Mouse (Mus musculus) cortical plate, adult 2 months (tissue): Measurements from ENCODE around the gene Syngr2. TPM values are rescaled to one million over a fixed set of nuclear protein-coding genes. Genes with fewer than 3 reads are reported as not detected.
"Not testable (repeated sequence)": the region's sequence is repeated elsewhere in the genome, so short reads cannot be mapped to it uniquely, and the experiment has no call there.

Experiments
- H3K27ac ChIP-seq: fragments of 200-500 bp; 2 replicates; pipeline ENCODE4 v1.5.1; 2012; ENCODE audit warnings: low read length, control low read depth, inconsistent platforms; ENCODE audit not compliant: insufficient read depth
- H3K4me1 ChIP-seq: fragments of 200-500 bp; 2 replicates; pipeline ENCODE4 v1.6.1; 2011; ENCODE audit warnings: low read length; ENCODE audit not compliant: control insufficient read depth, insufficient read depth
- H3K4me3 ChIP-seq: fragments of 200-500 bp; 2 replicates; pipeline ENCODE4 v1.5.1; 2011; ENCODE audit warnings: mild to moderate bottlenecking, low read length, control low read depth; ENCODE audit not compliant: insufficient read depth
- CTCF ChIP-seq: fragments of 200-500 bp; IDR thresholded peaks from 2 replicates; pipeline ENCODE4 v1.5.1; 2011; ENCODE audit warnings: mild to moderate bottlenecking, control low read depth, low read length; ENCODE audit not compliant: insufficient read depth; ENCODE audit errors: extremely low read depth
- POLR2A ChIP-seq: fragments of 200-500 bp; IDR thresholded peaks from 2 replicates; pipeline ENCODE4 v1.6.1; 2011; ENCODE audit warnings: mild to moderate bottlenecking, low read length, control low read depth; ENCODE audit not compliant: insufficient read depth; ENCODE audit errors: extremely low read depth
- polyA plus RNA-seq: library from polyadenylated mRNA; depleted of rRNA; stranded (reverse); fragments of >200 nt; gene quantifications from 2 replicates; pipeline ENCODE4 v1.2.3, GENCODE M21; 2012

Gene Syngr2
- polyA plus RNA-seq, 1 experiment, result 13.5 TPM

DNA sequence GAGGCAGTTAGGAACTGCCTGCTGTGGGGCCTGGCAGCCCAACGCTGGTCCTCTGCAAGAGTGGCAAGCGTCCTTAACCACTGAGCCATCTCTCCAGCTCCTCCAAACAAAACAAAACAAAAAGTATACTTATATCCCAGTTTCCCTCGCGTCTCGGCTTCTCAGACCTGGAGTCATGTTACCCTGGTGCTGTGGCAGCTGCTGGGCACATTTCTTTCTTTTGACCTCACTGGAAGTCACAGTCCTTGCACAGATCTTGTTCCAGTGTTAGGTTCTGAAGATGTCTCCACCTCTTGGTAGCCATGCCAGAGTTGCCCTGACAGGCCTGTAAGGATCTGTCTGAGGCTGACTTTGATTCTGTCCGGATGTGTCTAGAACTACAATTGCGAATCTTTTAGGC lies 7.8 kb upstream of the Syngr2 start:
- TF ChIP-seq CTCF, result no peak
- no peak for TF ChIP-seq POLR2A
- no peaks in the 10 kb centered on the region for H3K4me1 ChIP-seq
- H3K27ac ChIP-seq, result no peak overlapping the region
- H3K4me3 ChIP-seq, result no peak overlapping the region

DNA sequence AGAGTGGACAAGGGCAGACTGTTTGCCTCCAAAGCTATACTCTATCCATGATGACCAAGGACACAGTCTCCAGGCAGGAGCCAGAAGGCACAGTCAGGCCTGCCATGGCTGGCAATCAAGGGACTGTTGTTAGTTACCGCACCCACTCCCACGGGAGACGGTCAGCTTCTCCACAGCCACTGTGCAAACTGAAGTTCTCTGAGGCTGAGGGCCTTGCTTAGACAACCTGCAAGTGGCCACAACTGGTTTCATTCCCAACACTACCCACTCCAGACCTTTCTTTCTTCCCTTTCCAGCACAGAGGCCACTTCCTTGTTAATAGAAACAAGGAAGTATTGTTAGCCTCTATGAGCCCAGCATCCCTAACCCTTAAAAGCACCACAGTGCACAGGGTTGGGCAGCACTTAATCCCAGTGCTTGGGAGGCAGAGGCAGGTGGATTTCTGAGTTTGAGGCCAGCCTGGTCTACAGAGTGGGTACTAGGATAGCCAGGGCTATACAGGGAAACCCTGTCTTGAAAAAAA lies 6.2 kb upstream of the Syngr2 start:
- H3K27ac ChIP-seq, result no peak overlapping the region
- H3K4me1 ChIP-seq, result no peaks in the 10 kb centered on the region
- H3K4me3 ChIP-seq, result no peak overlapping the region
- TF ChIP-seq CTCF, result no peak
- no peak for TF ChIP-seq POLR2A

DNA sequence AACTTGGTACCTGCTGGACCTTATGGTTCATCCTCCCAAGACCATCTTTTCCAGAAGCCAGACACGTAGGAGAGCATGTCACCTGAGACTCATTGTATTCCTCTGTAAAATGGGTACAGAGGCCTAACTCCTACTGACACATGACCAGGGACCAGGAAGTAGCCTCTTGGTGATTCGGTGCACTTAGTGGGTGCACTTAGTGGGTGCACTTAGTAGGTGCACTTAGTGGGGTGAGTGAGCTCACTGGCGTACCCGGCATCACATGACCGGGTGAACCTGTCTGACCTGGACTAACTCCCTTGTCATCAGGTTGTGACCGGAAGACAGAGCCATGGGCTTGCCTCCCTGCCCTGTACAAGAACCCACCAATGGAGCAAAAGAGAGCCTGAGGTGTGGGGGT lies 2.7 kb upstream of the Syngr2 start:
- Histone ChIP-seq H3K4me1 (no peaks in the 10 kb centered on the region), H3K4me3 (no peak overlapping the region), H3K27ac (no peak overlapping the region)
- no peak for TF ChIP-seq POLR2A
- no peak for TF ChIP-seq CTCF

DNA sequence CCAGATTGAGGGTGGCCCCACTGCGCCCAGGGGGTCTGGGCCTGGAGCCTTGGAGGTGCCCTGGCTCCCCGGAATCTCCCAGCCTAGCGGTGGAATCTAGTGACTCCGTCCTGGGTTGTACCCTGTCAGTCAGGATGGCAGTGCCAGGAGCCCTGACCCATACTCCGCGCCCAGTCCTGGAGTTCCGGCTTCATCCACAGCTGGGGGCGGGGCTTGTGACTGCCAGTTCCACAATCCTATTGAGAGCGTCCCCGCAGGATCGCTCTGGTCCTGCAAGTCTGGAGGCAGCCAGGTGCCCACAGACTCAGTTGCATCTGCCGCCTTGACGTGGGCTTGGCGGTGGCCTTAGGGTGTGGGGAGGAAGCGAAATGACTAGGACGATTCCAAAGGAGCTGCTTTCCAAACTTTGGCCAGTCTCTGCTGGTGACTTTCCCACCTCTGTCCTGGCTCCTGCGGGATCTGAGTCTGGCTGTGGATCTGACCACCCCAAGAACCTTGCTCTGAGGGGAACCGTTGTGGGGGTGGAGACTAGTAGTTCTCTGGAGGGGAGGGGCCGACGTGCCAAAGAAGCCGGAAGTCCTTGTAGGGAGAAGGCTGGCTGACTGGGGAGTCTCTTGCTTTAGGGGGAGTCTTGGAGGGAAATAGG lies 1.1 kb downstream of the Syngr2 start:
- H3K27ac ChIP-seq, result peak overlapping the region; percentile 9; the same call in 1 of the 2 replicates
- H3K4me1 ChIP-seq, result no peaks in the 10 kb centered on the region
- peak overlapping the region; percentile 55 for H3K4me3 ChIP-seq
- TF ChIP-seq CTCF (peak; percentile 42), POLR2A (no peak)

DNA sequence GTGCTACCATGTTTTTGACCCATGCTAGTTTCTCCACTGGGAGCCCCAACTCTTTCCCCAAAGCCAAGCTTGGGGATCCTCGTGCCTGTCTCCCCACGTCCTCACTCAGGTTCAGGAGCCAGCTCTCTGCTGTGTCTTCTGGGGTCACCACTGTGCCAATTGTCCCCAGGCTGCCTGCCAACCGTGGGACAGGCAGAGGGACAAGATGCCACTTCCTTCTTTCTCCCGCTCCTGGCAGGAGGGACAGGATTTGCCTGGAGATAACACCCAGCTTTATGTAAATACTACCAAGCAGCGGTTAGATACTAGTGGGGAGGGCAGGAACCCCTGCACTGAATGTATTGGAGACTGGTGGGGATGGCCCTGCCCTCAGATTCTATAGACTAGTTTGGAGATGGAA lies 4.4 kb downstream of the Syngr2 start:
- H3K4me3 ChIP-seq, result no peak overlapping the region
- H3K27ac ChIP-seq, result no peak overlapping the region
- no peak for TF ChIP-seq POLR2A
- TF ChIP-seq CTCF, result no peak

DNA sequence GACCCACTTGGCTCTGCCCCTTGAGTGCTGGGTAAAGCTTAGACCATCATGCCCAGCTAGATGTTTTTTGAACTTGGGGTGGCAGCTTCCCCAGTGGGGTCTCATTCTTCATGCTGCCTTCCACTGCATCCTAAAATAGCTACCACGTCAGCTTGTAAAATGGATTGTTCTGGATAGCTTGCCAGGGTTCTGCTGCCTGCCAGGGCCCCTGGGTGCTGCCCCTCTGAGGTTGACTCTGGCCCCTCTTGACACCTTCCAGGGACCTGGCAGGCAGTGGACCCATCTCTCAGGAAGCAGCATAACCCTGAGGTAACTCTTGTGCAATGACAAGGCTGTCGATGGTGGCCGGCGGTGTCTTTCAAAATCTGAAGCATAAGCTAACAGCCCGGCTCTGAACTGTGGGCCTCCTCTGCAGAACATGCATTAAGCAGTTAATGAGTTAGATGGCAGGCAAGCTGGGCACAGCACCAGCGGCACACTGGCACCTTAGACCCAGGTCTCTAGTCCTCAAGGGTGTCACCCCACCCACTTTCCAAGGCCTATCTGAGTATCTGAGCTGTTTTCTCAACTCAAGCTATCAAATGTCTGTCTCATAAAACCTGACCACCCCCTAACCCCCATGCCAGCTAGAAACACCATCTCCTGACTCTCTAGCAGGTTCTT lies 5.4 kb downstream of the Syngr2 start:
- TF ChIP-seq CTCF (no peak), POLR2A (no peak)
- peaks cover 2% of the 10 kb centered on the region; the same call in 1 of the 2 replicates for H3K4me1 ChIP-seq
- H3K4me3 ChIP-seq, result no peak overlapping the region
- H3K27ac ChIP-seq, result no peak overlapping the region

More for the DNA sequence above, 4.4 kb downstream of the Syngr2 start:
- peaks cover 2% of the 10 kb centered on the region; the same call in 1 of the 2 replicates for H3K4me1 ChIP-seq

DNA sequence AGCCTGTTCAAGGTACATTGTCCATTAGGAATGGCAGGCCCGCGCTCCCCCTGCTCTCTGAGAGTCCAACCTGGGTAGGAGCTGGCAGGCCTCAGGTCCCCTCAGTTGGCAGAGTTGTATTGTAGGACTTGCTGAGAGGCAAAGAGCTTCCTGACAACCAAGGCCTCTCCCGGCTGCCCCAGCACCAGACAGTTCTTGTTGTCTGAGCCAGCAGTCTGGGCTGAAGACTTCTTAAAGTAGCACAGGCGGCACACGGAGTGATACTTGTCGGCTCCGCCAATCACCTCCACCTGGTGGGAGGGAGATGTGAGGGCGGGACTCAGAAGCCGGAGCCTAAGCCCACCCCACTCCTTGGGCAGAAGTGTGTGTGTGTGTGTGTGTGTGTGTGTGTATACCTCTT lies 6.4 kb downstream of the Syngr2 start:
- not testable (repeated sequence) for H3K4me3 ChIP-seq, H3K27ac ChIP-seq, H3K4me1 ChIP-seq

DNA sequence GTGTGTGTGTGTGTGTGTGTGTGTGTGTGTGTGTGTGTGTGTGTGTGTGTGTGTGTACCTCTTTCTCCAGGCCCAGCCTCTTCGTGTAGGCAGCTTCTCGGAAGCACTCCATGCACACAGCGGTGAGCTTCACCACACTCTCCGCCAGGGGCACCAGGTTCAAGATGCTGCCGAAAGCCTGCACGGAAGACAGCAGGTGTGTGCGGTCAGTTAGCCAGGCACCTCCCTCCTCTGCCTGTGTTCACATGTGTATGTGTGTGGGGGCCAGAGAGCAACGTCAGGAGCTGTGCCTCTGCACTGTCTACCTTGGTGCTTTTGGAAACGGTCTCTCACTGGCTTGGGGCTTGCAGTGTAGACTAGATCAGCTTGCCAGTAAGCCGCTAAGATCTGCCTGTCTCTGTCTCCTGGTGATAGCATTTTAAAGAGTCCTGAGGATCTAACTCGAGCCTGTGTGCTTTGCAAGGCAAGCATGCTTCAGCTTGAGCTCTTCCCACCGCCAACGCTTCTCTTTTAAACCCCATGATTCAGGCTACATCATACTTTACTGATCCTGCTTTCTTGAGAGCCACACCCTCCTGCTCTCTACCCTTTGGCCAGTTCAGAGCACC lies 7.0 kb downstream of the Syngr2 start:
- Histone ChIP-seq H3K4me1 (peaks cover 2% of the 10 kb centered on the region; the same call in 1 of the 2 replicates), H3K4me3 (no peak overlapping the region), H3K27ac (no peak overlapping the region)
- TF ChIP-seq POLR2A (0 out of 2 replicates have a peak, but pooled peaks have one; percentile 11), CTCF (no peak)

DNA sequence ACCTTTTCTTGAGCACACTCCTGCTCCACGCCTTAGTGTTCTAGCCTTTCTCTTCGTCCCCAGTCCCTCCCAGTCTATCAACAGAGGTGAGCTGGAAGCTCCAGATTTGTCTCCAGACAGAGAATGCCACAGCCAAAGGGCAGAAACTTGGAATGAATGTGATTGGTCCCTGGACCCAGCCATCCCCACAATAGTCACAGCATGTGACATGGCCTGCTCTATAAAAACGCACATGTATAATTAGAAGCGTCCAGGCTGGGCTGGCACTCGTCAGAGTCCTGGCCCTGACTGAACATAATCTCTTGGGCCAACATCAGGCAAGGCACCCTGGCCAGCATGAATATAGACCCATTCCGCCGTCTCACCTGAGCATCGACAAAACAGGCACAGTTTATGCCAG lies 9.6 kb downstream of the Syngr2 start:
- H3K27ac ChIP-seq, result no peak overlapping the region
- no peak overlapping the region for H3K4me3 ChIP-seq
- TF ChIP-seq POLR2A, result no peak
- no peak for TF ChIP-seq CTCF
- peaks cover 2% of the 10 kb centered on the region; the same call in 1 of the 2 replicates for H3K4me1 ChIP-seq
